Mouse (Mus musculus) large intestine, adult 2 months (tissue): ENCODE measurements around the gene Ifi202b. TPM values are rescaled to one million over a fixed set of nuclear protein-coding genes. Genes with fewer than 3 reads are reported as not detected.
"Not testable (repeated sequence)": the region's sequence is repeated elsewhere in the genome, so short reads cannot be mapped to it uniquely, and the experiment has no call there.

Experiments used
- DNase-seq: peaks from one replicate; pipeline ENCODE4 v3.0.0-alpha.2; 2012; ENCODE audit warnings: low read depth, low spot score
- WGBS: fragments of 180-500 bp; shearing (Covaris S2); methylation state at CpG from one replicate; pipeline ENCODE4 v1.1.7; 2018; 5-methylcytosine and 5-hydroxymethylcytosine counted together
- polyA plus RNA-seq: library from polyadenylated mRNA; depleted of rRNA; stranded (reverse); fragments of >200 nt; gene quantifications from 2 replicates; pipeline ENCODE4 v1.2.3, GENCODE M21; 2012; rRNA removed

The Ifi202b gene
- 0.14 and 0.17 TPM in 2 replicates for polyA plus RNA-seq

GRCm38 (mm10) chr1:173982694-173983305, at the start of gene Ifi202b:
Gene Ifi202b (minus strand): TSS chr1:173982744.
- WGBS = 95% methylated on average over 6 of the region's 6 CpGs
- DNase-seq = not testable (repeated sequence)

GRCm38 (mm10) chr1:174031698-174032097, 49.2 kb upstream of the Ifi202b start, which contains the start of gene Ifi205:
Gene Ifi205 (minus strand): TSS chr1:174031810.
- WGBS = 9% methylated on average over 1 of the region's 1 CpGs
- no peak for DNase-seq

GRCm38 (mm10) chr1:174007050-174007449, 24.5 kb upstream of the Ifi202b start:
- DNase-seq = not testable (repeated sequence)

- 61% methylated on average over 2 of the region's 3 CpGs for WGBS
- not testable (repeated sequence) for DNase-seq
These were observed 22.0 kb upstream of the Ifi202b start for GRCm38 (mm10) chr1:174004352-174005109.

GRCm38 (mm10) chr1:173995003-173995402, 12.5 kb upstream of the Ifi202b start:
- DNase-seq = no peak
- 75% methylated on average over 4 of the region's 4 CpGs for WGBS

GRCm38 (mm10) chr1:173981038-173981437, 1.5 kb downstream of the Ifi202b start:
- 33% methylated on average over 3 of the region's 3 CpGs for whole genome bisulfite sequencing
- not testable (repeated sequence) for DNase-seq

GRCm38 (mm10) chr1:173977622-173978021, 4.9 kb downstream of the Ifi202b start:
- DNase-seq = no peak

GRCm38 (mm10) chr1:173973111-173973510, 9.4 kb downstream of the Ifi202b start:
- no peak for DNase-seq

GRCm38 (mm10) chr1:173961491-173961890, 21.1 kb downstream of the Ifi202b start:
- WGBS = 62% methylated on average over 1 of the region's 1 CpGs
- not testable (repeated sequence) for DNase-seq

GRCm38 (mm10) chr1:173959998-173960397, 22.5 kb downstream of the Ifi202b start:
- 66% methylated on average over 3 of the region's 3 CpGs for WGBS
- DNase-seq = not testable (repeated sequence)

- 18% methylated on average over 3 of the region's 3 CpGs for WGBS
- DNase-seq = not testable (repeated sequence)
These were observed 26.6 kb downstream of the Ifi202b start for GRCm38 (mm10) chr1:173955839-173956527.

- WGBS = 88% methylated on average over 2 of the region's 2 CpGs
- no peak for DNase-seq
These were observed 27.3 kb downstream of the Ifi202b start for GRCm38 (mm10) chr1:173955071-173955796.

GRCm38 (mm10) chr1:173953563-173953962, 29.0 kb downstream of the Ifi202b start:
- DNase-seq = no peak
- WGBS = 52% methylated on average over 1 of the region's 1 CpGs

GRCm38 (mm10) chr1:173949044-173949443, 33.5 kb downstream of the Ifi202b start:
- 78% methylated on average over 2 of the region's 2 CpGs for WGBS
- DNase-seq = not testable (repeated sequence)

GRCm38 (mm10) chr1:173942780-173943066, 39.8 kb downstream of the Ifi202b start:
- not testable (repeated sequence) for DNase-seq

GRCm38 (mm10) chr1:173941924-173942779, 40.4 kb downstream of the Ifi202b start, which contains the start of the genes Mndal and Ifi203:
Gene Mndal (minus strand): TSS chr1:173942491.
Gene Ifi203 (minus strand): TSS chr1:173942672.
- WGBS = 20% methylated on average over 3 of the region's 3 CpGs
- not testable (repeated sequence) for DNase-seq

GRCm38 (mm10) chr1:173941522-173941921, 41.0 kb downstream of the Ifi202b start:
- not testable (repeated sequence) for DNase-seq
- WGBS = 41% methylated on average over 2 of the region's 2 CpGs

- not testable (repeated sequence) for DNase-seq
- WGBS = 66% methylated on average over 3 of the region's 3 CpGs
These were observed 63.3 kb downstream of the Ifi202b start for GRCm38 (mm10) chr1:173919279-173919678.

- DNase-seq = no peak
- WGBS = 84% methylated on average over 2 of the region's 2 CpGs
These were observed 68.0 kb downstream of the Ifi202b start for GRCm38 (mm10) chr1:173914559-173914958.
